ENCODE assay signal across 9 mouse cellular contexts in genomic region chr5:45419841-45420638, GRCm38 (mm10). TPM values are rescaled to one million over a fixed set of nuclear protein-coding genes. Genes with fewer than 3 reads are reported as not detected.
DNase-seq lines count a peak whose midpoint lies in the region; ATAC-seq and TF ChIP-seq lines count a peak whose summit lies in the region.
"Had no signal": no experiment of that assay in that cellular context is flagged by ENCODE, and none has a peak within 500 bp of the region (broad histone marks: within the 10 kb centered on the region; RNA-seq: fewer than 3 reads in every experiment).

No protein-coding gene starts in this region.

- WGBS in heart, embryonic 12.5 days = 72% methylated on average over 10 of the region's 10 CpGs
- 81% methylated on average over 10 of the region's 10 CpGs for WGBS in kidney, embryonic 16.5 days
- 71% methylated on average over 10 of the region's 10 CpGs for WGBS in midbrain, postnatal 0 days

- no peak overlapping the region for H3K27ac ChIP-seq in heart, embryonic 12.5 days (ENCODE audit: poor library complexity, severe bottlenecking)
- no peak overlapping the region for H3K27ac ChIP-seq in kidney, embryonic 16.5 days (ENCODE audit: low read length)
- H3K27ac ChIP-seq in midbrain, postnatal 0 days (ENCODE audit: low read depth, low read length) = no peak overlapping the region

- H3K9me3 ChIP-seq in heart, embryonic 12.5 days (replicated peaks) = no peaks in the 10 kb centered on the region
- H3K9me3 ChIP-seq in G1E (replicated peaks) = no peaks in the 10 kb centered on the region
- no peaks in the 10 kb centered on the region for H3K9me3 ChIP-seq in kidney, embryonic 16.5 days (ENCODE audit: low read length)
- no peaks in the 10 kb centered on the region for H3K9me3 ChIP-seq in midbrain, postnatal 0 days (ENCODE audit: low read length)

- H3K27me3 ChIP-seq in heart, embryonic 12.5 days (replicated peaks) = no peaks in the 10 kb centered on the region
- H3K27me3 ChIP-seq in G1E (ENCODE audit: insufficient read depth, low read length) = no peaks in the 10 kb centered on the region
- H3K27me3 ChIP-seq in kidney, embryonic 16.5 days (ENCODE audit: insufficient read depth, low read length) = no peaks in the 10 kb centered on the region
- H3K27me3 ChIP-seq in midbrain, postnatal 0 days (ENCODE audit: insufficient read depth, low read length) = no peaks in the 10 kb centered on the region

- ATAC-seq in heart, embryonic 12.5 days (ENCODE audit: insufficient number of reproducible peaks, low FRiP score) = peak; percentile 42; the same call in 1 of the 2 replicates
- ATAC-seq in G1E (ENCODE audit: extremely low read depth, insufficient number of reproducible peaks, low FRiP score, poor library complexity, severe bottlenecking) = no peak
- peak; percentile 60 for ATAC-seq in kidney, embryonic 16.5 days (ENCODE audit: low FRiP score, low TSS enrichment)
- ATAC-seq in midbrain, postnatal 0 days (ENCODE audit: low FRiP score) = no peak

- H3K36me3 ChIP-seq in heart, embryonic 12.5 days = no peaks in the 10 kb centered on the region
- H3K36me3 ChIP-seq in G1E (replicated peaks) = no peaks in the 10 kb centered on the region
- no peaks in the 10 kb centered on the region for H3K36me3 ChIP-seq in kidney, embryonic 16.5 days (ENCODE audit: insufficient read depth, low read length)
- H3K36me3 ChIP-seq in midbrain, postnatal 0 days (ENCODE audit: insufficient read depth, low read length) = no peaks in the 10 kb centered on the region

- H3K4me2 ChIP-seq in heart, embryonic 12.5 days = no peak overlapping the region
- no peak overlapping the region for H3K4me2 ChIP-seq in kidney, embryonic 16.5 days (replicated peaks; ENCODE audit: low read depth, low read length)
- H3K4me2 ChIP-seq in midbrain, postnatal 0 days (ENCODE audit: low read depth, low read length, poor library complexity, severe bottlenecking) = no peak overlapping the region

- TF ChIP-seq CTCF in G1E (IDR thresholded peaks at IDR 0.05; ENCODE audit: low read depth, low read length) = 0 out of 2 replicates have a peak, but pooled peaks have one; percentile 34
- peak; percentile 47 for TF ChIP-seq CTCF in midbrain, postnatal 0 days (IDR thresholded peaks at IDR 0.05)

- H3K4me1 ChIP-seq in heart, embryonic 12.5 days (replicated peaks) = no peaks in the 10 kb centered on the region; the same call in 1 of the 2 replicates
- H3K4me1 ChIP-seq in G1E (ENCODE audit: insufficient read depth, low read depth, low read length) = peaks cover 10% of the 10 kb centered on the region; the same call in 1 of the 2 replicates
- H3K4me1 ChIP-seq in kidney, embryonic 16.5 days (ENCODE audit: insufficient read depth, low read length) = no peaks in the 10 kb centered on the region
- H3K4me1 ChIP-seq in midbrain, postnatal 0 days (ENCODE audit: insufficient read depth, low read length) = no peaks in the 10 kb centered on the region

- no peak overlapping the region for H3K9ac ChIP-seq in heart, embryonic 12.5 days
- no peak overlapping the region for H3K9ac ChIP-seq in kidney, embryonic 16.5 days (replicated peaks; ENCODE audit: low read length)
- no peak overlapping the region for H3K9ac ChIP-seq in midbrain, postnatal 0 days (replicated peaks; ENCODE audit: low read length, poor library complexity, severe bottlenecking)

- no peak for DNase-seq in heart, adult 18-20 months
- no peak for DNase-seq in G1E (ENCODE audit: low spot score)
- peak; percentile 43 for DNase-seq in embryo, embryonic 11 days
- DNase-seq in midbrain, postnatal 0 days (ENCODE audit: low spot score) = no peak
- no peak for DNase-seq in cerebellum, adult 11 months
- no peak for DNase-seq in ovary, adult 18-20 months (ENCODE audit: low spot score)

- H3K4me3 ChIP-seq in heart, embryonic 12.5 days = no peak overlapping the region
- H3K4me3 ChIP-seq in G1E (ENCODE audit: low read depth, low read length) = no peak overlapping the region
- H3K4me3 ChIP-seq in kidney, embryonic 16.5 days (ENCODE audit: low read length) = no peak overlapping the region
- H3K4me3 ChIP-seq in midbrain, postnatal 0 days (ENCODE audit: low read depth, low read length) = no peak overlapping the region
- H3K4me3 ChIP-seq: myocyte had no signal

RNA-seq across cellular contexts. Expression of gene Qdpr, which starts 30.0 kb away (rescaled TPM):
- polyA plus RNA-seq in heart, embryonic 12.5 days (2016; fragmentation: Nextera tagmentation; extraction: Ambion mirVana) = 83.9 and 89.1 TPM in 2 replicates
- 10 to 100 TPM; 90.5 to 92.1 TPM for total RNA-seq in heart, adult 18-20 months (2021)
- 28.9 and 29.9 TPM in 2 replicates for total RNA-seq in G1E (2014; fragmentation: Nextera tagmentation)
- 28.0 and 32.3 TPM in 2 replicates for total RNA-seq in G1E (2017)
- 65.5 and 87.7 TPM in 2 replicates for polyA plus RNA-seq in G1E (2012)
- 213 and 231 TPM in 2 replicates for polyA plus RNA-seq in kidney, embryonic 16.5 days (2015; fragmentation: Nextera tagmentation; extraction: Ambion mirVana)
- 37.3 and 40.0 TPM in 2 replicates for total RNA-seq in midbrain, postnatal 0 days (2014; rRNA removed)
- 139 and 147 TPM in 2 replicates for polyA plus RNA-seq in midbrain, postnatal 0 days (2015; fragmentation: Nextera tagmentation; extraction: Ambion mirVana)

RNA-seq across cellular contexts. Expression of gene Clrn2, which starts 33.5 kb away (rescaled TPM):
- polyA plus RNA-seq in heart, embryonic 12.5 days (2016; fragmentation: Nextera tagmentation; extraction: Ambion mirVana) = not detected in 2 replicates
- not detected for total RNA-seq in heart, adult 18-20 months (2021)
- total RNA-seq in G1E (2014; fragmentation: Nextera tagmentation) (not detected in 2 replicates), G1E (2017) (0.33 TPM in 1 of 2 replicates, not detected in the other)
- not detected in 2 replicates for polyA plus RNA-seq in G1E (2012)
- polyA plus RNA-seq in kidney, embryonic 16.5 days (2015; fragmentation: Nextera tagmentation; extraction: Ambion mirVana) = not detected in 2 replicates
- 0.27 TPM in 1 of 2 replicates, not detected in the other for total RNA-seq in midbrain, postnatal 0 days (2014; rRNA removed)
- polyA plus RNA-seq in midbrain, postnatal 0 days (2015; fragmentation: Nextera tagmentation; extraction: Ambion mirVana) = not detected in 2 replicates
- polyA plus RNA-seq: myocyte had no signal

Comparison
In these comparisons a context has a peak if more than half of its experiments do, and no peak if none do; other contexts are left out.
1. ATAC-seq: peak in heart, embryonic 12.5 days (single experiment) and kidney, embryonic 16.5 days (single experiment); none in G1E (single experiment) and midbrain, postnatal 0 days (single experiment).